Mouse (Mus musculus): ENCODE data around the gene Pigo. TPM values are rescaled to one million over a fixed set of nuclear protein-coding genes. Genes with fewer than 3 reads are reported as not detected.

Pigo gene
- polyA plus RNA-seq, 1 experiment from 2014 or later: 19.2 TPM

- no peaks in the 10 kb centered on the region for H3K9me3 ChIP-seq (replicated peaks; ENCODE audit: low read length)
- no peak overlapping the region for H3K27ac ChIP-seq
- 21% methylated on average over 8 of the region's 8 CpGs for WGBS
- no peaks in the 10 kb centered on the region for H3K36me3 ChIP-seq (ENCODE audit: insufficient read depth, low read length)
- H3K4me1 ChIP-seq (replicated peaks; ENCODE audit: insufficient read depth, low read length): peaks cover 4% of the 10 kb centered on the region; the same call in 1 of the 2 replicates
- ATAC-seq (replicated peaks; ENCODE audit: low FRiP score, low read depth) (no peak), DNase-seq (ENCODE audit: low spot score) (no peak)
- no peak for TF ChIP-seq CTCF (IDR thresholded peaks at IDR 0.05; ENCODE audit: low read depth)
- peak overlapping the region; percentile 82 for H3K4me3 ChIP-seq (replicated peaks; ENCODE audit: low read depth, low read length)
- H3K27me3 ChIP-seq (ENCODE audit: insufficient read depth, low read length): no peaks in the 10 kb centered on the region
- H3K9ac ChIP-seq (ENCODE audit: low read depth, low read length): peak overlapping the region; percentile 80; the same call in 1 of the 2 replicates
- peak overlapping the region; percentile 90 for H3K4me2 ChIP-seq (ENCODE audit: low read length)
Observed at GRCm38 (mm10) chr4:43058392-43058752, 32.8 kb upstream of the Pigo start.

- no peak for ATAC-seq (replicated peaks; ENCODE audit: low FRiP score, low read depth)
- no peaks in the 10 kb centered on the region for H3K9me3 ChIP-seq (replicated peaks; ENCODE audit: low read length)
- no peak overlapping the region for H3K9ac ChIP-seq (ENCODE audit: low read depth, low read length)
- WGBS: 87% methylated on average over 5 of the region's 5 CpGs
- H3K4me3 ChIP-seq (replicated peaks; ENCODE audit: low read depth, low read length): no peak overlapping the region
- no peak overlapping the region for H3K27ac ChIP-seq
- H3K27me3 ChIP-seq (ENCODE audit: insufficient read depth, low read length): no peaks in the 10 kb centered on the region
- no peaks in the 10 kb centered on the region for H3K36me3 ChIP-seq (ENCODE audit: insufficient read depth, low read length)
- H3K4me2 ChIP-seq (ENCODE audit: low read length): no peak overlapping the region
- no peak for TF ChIP-seq CTCF (IDR thresholded peaks at IDR 0.05; ENCODE audit: low read depth)
- no peak for DNase-seq (ENCODE audit: low spot score)
- H3K4me1 ChIP-seq (replicated peaks; ENCODE audit: insufficient read depth, low read length): peaks cover 4% of the 10 kb centered on the region; the same call in 1 of the 2 replicates
Observed at GRCm38 (mm10) chr4:43057654-43058053, 32.0 kb upstream of the Pigo start.

- Histone ChIP-seq H3K9ac (ENCODE audit: low read depth, low read length) (no peak overlapping the region), H3K27me3 (ENCODE audit: insufficient read depth, low read length) (no peaks in the 10 kb centered on the region), H3K4me3 (replicated peaks; ENCODE audit: low read depth, low read length) (no peak overlapping the region), H3K4me1 (replicated peaks; ENCODE audit: insufficient read depth, low read length) (no peaks in the 10 kb centered on the region), H3K36me3 (ENCODE audit: insufficient read depth, low read length) (no peaks in the 10 kb centered on the region), H3K9me3 (replicated peaks; ENCODE audit: low read length) (no peaks in the 10 kb centered on the region), H3K27ac (no peak overlapping the region), H3K4me2 (ENCODE audit: low read length) (no peak overlapping the region)
- WGBS: 11% methylated on average over 4 of the region's 4 CpGs
- peak; percentile 73 for TF ChIP-seq CTCF (IDR thresholded peaks at IDR 0.05; ENCODE audit: low read depth)
- peak; percentile 83 for DNase-seq (ENCODE audit: low spot score)
- ATAC-seq (replicated peaks; ENCODE audit: low FRiP score, low read depth): no peak
Observed at GRCm38 (mm10) chr4:43052627-43053026, 27.0 kb upstream of the Pigo start.

GRCm38 (mm10) chr4:43047231-43047630 lies 21.6 kb upstream of the Pigo start:
- H3K27ac ChIP-seq: no peak overlapping the region
- H3K4me2 ChIP-seq (ENCODE audit: low read length): peak overlapping the region; percentile 13
- DNase-seq (ENCODE audit: low spot score) (peak; percentile 97), ATAC-seq (replicated peaks; ENCODE audit: low FRiP score, low read depth) (no peak)
- no peak overlapping the region for H3K4me3 ChIP-seq (replicated peaks; ENCODE audit: low read depth, low read length)
- 4% methylated on average over 5 of the region's 5 CpGs for WGBS
- no peaks in the 10 kb centered on the region for H3K36me3 ChIP-seq (ENCODE audit: insufficient read depth, low read length)
- TF ChIP-seq CTCF (IDR thresholded peaks at IDR 0.05; ENCODE audit: low read depth): peak; percentile 96
- peaks cover 17% of the 10 kb centered on the region for H3K4me1 ChIP-seq (replicated peaks; ENCODE audit: insufficient read depth, low read length)
- no peak overlapping the region for H3K9ac ChIP-seq (ENCODE audit: low read depth, low read length)
- no peaks in the 10 kb centered on the region for H3K27me3 ChIP-seq (ENCODE audit: insufficient read depth, low read length)
- H3K9me3 ChIP-seq (replicated peaks; ENCODE audit: low read length): no peaks in the 10 kb centered on the region

GRCm38 (mm10) chr4:43046607-43047006 lies 21.0 kb upstream of the Pigo start:
- Histone ChIP-seq H3K4me2 (ENCODE audit: low read length) (0 out of 2 replicates have a peak overlapping the region, but pooled peaks have one; percentile 13), H3K4me3 (replicated peaks; ENCODE audit: low read depth, low read length) (no peak overlapping the region), H3K27ac (no peak overlapping the region), H3K4me1 (replicated peaks; ENCODE audit: insufficient read depth, low read length) (peaks cover 17% of the 10 kb centered on the region), H3K36me3 (ENCODE audit: insufficient read depth, low read length) (no peaks in the 10 kb centered on the region), H3K9ac (ENCODE audit: low read depth, low read length) (no peak overlapping the region), H3K27me3 (ENCODE audit: insufficient read depth, low read length) (no peaks in the 10 kb centered on the region), H3K9me3 (replicated peaks; ENCODE audit: low read length) (no peaks in the 10 kb centered on the region)
- ATAC-seq (replicated peaks; ENCODE audit: low FRiP score, low read depth) (no peak), DNase-seq (ENCODE audit: low spot score) (no peak)
- TF ChIP-seq CTCF (IDR thresholded peaks at IDR 0.05; ENCODE audit: low read depth): no peak
- WGBS: 56% methylated on average over 5 of the region's 5 CpGs

- peaks cover 17% of the 10 kb centered on the region for H3K4me1 ChIP-seq (replicated peaks; ENCODE audit: insufficient read depth, low read length)
- H3K4me2 ChIP-seq (ENCODE audit: low read length): peak within 1 kb of the TSS; percentile 82
- no peaks in the 10 kb centered on the region for H3K27me3 ChIP-seq (ENCODE audit: insufficient read depth, low read length)
- H3K36me3 ChIP-seq (ENCODE audit: insufficient read depth, low read length): no peaks in the 10 kb centered on the region
- ATAC-seq (replicated peaks; ENCODE audit: low FRiP score, low read depth) (peak; percentile 96), DNase-seq (ENCODE audit: low spot score) (peak; percentile 99)
- H3K9me3 ChIP-seq (replicated peaks; ENCODE audit: low read length): no peaks in the 10 kb centered on the region
- WGBS: under 1% methylated on average over 33 of the region's 33 CpGs
- H3K9ac ChIP-seq (ENCODE audit: low read depth, low read length): peak within 1 kb of the TSS; percentile 55
- peak within 1 kb of the TSS; percentile 36 for H3K4me3 ChIP-seq (replicated peaks; ENCODE audit: low read depth, low read length)
- TF ChIP-seq CTCF (IDR thresholded peaks at IDR 0.05; ENCODE audit: low read depth): peak; percentile 33; the same call in 1 of the 2 replicates
- H3K27ac ChIP-seq: peak within 1 kb of the TSS; percentile 81
Observed at GRCm38 (mm10) chr4:43045659-43046302, 20.2 kb upstream of the Pigo start, which contains the start of gene Fam214b. Gene Fam214b, minus strand, starts transcription at chr4:43046220.
